Mouse (Mus musculus): Measurements from ENCODE around the gene Nsg2. TPM values are rescaled to one million over a fixed set of nuclear protein-coding genes. Genes with fewer than 3 reads are reported as not detected.
"Not testable (repeated sequence)": the region's sequence is repeated elsewhere in the genome, so short reads cannot be mapped to it uniquely, and the experiment has no call there.

Nsg2 gene
- 10 to 100 TPM; 65.0 to 90.0 TPM for polyA plus RNA-seq (2017; shearing (Covaris generic))

DNA sequence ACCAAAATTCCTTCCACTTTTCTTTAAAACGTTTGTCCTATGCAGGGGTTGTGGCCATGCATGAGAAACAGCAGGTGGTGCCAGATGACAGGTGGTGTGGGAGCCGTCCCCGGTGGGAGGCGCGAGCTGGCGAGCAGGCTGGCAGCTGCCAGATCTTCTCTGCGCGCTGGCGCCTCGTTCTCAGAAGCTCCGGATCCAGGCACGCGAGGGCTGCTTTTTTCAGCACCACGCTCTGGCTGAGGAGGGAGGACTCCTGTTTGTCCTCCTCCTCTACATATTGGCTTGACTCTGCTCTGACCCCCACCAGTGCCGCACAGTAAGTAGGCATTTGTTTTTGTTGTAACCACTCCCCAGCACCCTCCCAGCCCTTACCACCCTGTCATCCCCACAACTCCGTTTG is at the start of gene Nsg2:
Nsg2 (plus strand) TSS at position 183 of the 400 bp plus-strand sequence.
- ATAC-seq: peak; percentile 90

DNA sequence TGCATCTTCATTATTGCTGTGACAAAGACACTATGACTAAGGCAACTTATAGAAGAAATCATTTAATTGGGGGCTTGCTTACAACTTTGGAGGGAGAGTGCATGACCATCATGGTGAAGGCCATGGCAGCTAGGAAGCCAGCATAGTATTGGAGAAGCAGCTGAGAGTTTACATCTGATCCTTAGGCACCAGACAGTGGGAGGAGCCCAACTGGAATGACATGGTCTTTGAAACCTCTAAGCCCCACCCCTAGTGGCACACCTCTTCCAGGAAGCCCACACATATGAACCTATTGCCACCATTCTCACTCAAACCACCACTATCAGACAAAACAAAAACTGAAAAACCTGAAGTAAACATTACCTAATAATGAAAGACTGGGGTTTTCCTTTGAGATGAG is 40.2 kb upstream of the Nsg2 start:
- no peak for ATAC-seq

DNA sequence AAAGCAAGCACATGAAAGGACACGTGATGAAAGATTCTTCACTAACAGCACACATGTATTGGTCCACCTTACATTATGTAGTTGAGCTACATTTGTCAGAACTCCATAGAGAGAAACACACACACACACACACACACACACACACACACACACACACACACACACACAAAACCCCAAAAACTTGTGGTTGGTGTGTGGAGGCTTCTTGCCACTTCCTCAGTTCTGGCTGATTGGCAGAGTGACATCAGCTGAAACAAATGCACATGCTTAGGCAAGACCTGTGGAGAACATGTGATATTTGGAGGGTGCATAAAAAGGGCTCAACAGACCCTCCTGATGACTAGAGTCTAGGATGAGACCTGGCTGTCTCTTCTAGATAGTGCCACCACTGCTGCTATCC is 36.3 kb upstream of the Nsg2 start:
- no peak for ATAC-seq

DNA sequence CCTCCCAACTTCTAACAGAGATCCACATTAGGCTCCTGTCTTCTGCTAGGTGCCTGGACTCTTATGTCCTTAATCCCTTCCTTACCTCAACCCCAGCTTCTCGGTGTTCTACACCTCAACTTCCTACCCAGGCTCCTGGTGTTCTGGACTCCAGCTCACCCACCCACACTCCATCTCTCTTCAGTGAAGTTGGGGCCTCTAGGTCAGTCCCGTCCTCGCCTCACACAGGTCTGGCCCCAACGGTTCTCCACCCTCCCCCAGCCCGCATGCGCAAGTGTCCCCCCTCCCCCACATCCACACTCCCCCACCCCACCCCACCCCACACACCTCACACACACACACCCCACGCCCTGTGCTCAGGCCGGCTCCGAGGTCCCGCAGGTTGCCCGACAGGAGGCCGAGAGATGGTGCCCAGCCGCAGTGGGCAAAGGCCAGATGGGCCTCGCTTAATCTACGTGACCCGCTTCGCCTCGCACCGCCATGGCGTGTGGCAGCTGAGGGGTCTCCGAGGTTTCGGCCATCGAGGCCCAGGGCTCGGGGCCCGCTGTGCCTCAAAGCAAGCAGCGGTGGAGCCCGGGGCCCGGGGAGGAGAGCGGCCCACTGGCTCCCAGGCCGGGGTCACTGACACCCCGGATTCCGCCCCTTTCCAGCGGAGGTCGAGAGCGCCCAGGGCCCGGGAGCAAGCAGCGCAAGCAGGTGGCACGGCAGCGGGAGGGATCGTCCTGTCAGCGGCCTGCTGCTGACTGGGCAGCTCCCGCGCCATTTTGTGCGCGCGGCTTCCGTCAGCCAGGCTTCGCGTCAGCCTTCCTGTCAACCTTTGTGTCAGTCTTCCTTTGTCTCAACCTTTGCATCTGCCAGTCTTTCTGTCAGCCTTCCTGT is 34.8 kb upstream of the Nsg2 start, which contains the start of gene 4930524B15Rik:
4930524B15Rik (plus strand) TSS at position 337 of the 879 bp plus-strand sequence.
- ATAC-seq: no peak

DNA sequence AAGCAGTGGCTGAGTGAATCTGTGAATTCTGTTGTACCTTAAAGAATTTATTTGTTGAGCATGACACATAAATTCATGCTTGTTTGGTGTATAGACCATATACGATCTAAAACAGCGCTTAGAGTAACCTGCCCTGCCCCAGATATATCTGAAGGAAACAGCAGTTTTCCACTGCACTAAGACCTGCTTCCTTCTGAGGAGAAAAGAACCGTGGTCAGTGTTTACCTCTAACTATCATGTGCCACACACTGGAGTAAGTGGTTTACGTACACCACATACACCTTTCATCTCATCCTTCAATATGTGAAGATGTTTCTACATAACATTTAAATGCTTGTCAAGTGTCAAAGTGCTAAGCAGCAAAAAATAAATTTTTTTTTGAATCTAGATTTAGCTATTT is 26.1 kb upstream of the Nsg2 start:
- ATAC-seq: no peak

DNA sequence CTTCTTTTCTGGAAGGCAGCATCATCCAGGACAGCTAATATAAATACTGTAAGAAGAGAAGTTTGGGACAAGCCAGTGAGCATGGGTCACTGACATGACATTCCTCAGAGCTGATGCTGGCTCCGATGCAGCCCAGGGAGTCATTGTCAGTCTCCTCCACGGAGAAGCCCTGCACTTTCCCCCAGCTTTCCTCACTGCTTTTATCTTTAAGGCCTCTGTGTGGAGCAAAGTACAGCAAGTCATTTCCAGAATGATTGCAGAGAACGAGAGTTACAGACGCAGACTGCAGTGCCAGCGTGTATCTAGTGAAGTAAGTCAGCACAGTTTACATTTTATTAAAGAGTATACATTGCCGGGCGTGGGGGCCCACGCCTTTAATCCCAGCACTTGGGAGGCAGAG is 25.4 kb upstream of the Nsg2 start:
- ATAC-seq: no peak

DNA sequence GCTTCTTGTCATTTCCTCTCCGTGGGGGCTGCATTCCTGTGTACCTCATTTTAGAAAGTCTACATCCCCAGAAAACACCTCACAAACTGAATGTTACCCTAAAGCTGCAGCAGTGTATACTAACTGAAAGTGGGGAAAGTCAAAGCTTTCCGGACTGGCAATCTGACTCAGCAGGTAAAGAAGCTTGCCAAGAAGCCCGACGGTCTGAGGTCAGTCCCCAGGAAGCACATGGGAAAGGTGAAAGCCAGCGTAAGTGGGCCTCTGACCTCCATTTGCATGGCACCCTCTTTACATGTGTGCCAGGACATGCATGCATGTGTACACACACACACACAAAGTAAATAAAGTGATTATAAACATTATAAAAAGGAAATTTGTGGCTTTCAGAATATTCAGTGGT is 24.6 kb upstream of the Nsg2 start:
- no peak for ATAC-seq

DNA sequence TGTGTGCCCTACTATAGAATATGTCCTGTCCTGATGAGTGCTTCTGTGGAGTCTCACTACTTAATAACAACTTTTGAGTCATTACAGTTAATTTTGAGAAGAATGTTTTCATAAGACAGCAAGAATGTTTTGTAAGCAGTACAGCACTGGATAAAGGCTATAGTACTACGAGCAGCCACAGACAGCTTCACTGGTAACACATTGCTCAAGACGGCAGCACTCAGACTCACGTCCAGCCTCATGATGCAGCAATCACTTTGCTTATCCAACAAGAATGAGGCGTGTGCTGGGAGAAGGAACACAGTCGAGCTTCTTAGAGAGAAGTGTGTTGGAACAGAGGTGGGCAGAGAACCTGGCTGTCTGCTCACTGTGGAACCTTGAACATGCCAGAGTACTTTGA is 24.1 kb upstream of the Nsg2 start:
- ATAC-seq: no peak

DNA sequence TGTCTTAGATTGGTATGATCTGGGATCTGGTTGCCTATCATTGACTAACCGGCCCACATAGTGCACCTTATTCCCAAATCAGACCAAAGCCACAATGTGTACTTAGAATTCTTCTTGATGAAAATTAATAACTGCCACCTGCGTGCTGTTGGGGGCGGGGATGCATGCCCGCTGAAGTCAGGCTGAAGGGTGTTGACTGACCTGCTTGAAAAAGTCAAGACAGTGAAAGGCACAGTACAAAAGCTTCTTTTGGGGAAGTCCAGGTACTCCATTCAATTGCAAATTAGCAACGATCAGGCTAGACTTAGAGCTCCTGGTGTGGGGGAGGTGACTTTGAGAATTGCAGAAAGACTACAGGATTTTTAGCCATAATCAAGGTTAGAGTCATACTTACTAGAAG is 20.2 kb upstream of the Nsg2 start:
- not testable (repeated sequence) for ATAC-seq

DNA sequence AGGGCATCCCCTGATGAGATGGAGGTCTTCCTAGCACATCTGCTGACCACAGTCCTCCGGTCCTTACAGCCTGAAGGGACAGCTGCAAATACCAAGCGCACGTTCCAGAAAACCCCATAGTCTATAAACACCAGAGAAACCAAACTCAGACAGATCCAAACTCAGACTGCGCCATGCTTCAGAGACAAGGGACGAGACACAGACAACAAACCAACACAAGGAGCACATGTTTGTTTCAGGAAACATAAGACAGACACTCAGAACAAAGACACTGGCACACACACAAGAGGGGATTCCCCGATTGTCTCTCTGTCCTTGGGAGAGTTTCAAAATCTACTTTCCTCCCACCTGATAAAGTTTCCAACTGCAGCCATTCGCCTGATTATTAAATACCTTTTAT is 18.4 kb upstream of the Nsg2 start:
- ATAC-seq: no peak

DNA sequence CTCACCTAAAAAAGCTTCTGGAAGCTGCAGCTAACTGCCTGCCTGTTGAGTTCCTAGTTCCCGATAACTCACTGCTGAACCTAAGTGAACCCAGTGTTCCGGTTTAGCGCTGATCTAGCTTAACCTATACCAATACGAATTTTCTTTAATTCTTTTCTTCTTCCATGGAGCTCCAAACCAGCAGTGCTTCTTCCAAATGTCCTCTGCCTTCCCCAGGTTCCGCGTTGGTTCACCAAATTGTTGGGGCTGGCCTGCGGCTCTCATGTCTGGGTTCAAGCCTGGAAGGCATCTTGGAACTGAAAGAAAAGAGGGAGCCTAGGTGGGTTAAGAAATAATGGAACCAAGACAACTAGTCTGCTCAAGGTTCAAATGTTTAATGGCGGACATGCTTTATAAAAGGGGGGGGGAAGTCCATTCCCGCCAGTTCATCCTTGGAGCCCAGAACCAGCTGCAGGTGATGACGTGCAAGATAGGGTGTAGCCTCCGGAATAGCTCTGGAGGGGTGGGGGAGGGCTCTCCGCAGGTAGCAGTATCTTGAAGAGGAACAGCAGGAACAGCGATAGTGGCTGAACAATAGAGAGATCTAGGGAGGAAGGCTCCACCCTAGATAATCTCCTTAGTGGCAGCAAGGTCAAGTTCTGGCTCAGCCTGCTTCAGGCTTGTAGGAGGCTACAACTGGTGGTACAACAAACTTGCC is 17.9 kb upstream of the Nsg2 start:
- ATAC-seq: not testable (repeated sequence)

DNA sequence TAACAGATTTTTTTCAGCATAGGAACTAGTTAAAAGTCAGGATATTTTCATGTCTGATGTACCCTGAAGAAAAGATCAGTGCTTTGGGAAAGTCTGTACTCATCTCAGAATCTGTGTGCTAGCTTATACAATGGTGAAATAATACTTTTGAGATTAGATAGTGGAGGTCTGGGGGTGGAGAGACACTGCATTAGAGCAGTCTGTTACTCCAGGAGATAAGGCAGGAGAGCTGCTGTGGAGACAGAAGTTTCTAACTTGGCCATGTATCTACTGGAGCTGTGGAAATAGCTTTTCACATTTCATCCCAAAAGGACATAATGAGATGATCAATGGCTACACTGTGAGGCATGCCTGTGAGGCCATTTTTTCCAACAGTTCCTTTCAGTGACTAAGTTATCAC is 17.0 kb upstream of the Nsg2 start:
- ATAC-seq: no peak

DNA sequence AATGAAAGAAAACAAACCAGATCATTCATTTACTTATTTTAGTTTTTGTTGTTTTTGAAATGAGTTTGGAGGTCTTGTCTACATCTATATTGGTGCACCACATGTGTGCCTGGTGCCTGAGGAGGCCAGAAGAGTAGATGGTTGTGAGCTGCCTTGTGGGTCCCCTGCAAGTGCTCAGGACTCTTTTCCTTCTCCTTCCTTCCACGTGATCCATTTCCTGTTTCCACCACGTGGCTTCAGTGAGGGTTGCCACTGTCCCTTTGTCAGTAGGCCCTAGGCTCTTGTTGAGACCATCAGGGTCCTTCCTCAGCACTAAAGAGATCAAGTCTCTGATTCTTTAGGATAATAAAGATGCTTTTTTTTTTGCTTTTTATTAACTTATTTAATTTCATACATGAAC is 15.5 kb upstream of the Nsg2 start:
- no peak for ATAC-seq

DNA sequence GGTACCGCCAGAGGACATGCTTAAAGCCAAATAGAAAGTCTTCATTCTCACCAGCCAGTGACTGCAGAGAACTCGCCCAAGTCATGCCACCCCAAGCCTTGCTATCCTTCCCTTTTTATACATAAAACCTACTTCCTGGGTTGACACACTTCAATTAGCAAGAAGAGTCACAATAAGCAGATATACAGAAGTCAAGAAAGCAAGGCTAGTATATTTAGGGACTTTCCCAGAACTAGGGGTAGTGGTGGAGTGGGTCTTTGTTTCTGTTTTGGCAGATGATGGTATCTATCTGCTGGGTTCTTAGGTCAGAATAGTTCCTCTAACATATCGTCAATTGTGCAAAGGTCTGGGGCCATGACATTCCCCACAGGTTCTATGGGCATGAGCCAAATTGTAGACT is 7.7 kb upstream of the Nsg2 start:
- ATAC-seq: peak; percentile 75

DNA sequence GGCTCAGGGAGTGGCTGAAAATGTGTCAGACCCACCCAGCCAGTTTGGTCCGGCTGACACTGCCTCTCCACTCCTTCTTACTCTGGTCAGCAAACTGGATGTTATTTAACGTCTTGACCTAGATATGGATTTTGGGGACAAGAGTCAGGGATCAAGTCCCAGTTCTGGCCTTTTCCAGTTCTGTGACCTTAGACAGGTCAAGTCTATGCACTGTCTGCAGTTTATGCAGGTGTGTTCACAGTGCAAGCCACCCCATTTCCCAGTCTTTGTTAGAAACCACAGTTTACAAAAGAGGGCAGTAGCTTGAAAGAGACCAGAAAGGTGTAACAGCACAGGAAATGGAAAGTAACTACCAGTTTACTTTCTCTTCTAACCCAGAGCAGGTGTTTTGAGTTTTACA is 547 bp upstream of the Nsg2 start:
- peak; percentile 57 for ATAC-seq

DNA sequence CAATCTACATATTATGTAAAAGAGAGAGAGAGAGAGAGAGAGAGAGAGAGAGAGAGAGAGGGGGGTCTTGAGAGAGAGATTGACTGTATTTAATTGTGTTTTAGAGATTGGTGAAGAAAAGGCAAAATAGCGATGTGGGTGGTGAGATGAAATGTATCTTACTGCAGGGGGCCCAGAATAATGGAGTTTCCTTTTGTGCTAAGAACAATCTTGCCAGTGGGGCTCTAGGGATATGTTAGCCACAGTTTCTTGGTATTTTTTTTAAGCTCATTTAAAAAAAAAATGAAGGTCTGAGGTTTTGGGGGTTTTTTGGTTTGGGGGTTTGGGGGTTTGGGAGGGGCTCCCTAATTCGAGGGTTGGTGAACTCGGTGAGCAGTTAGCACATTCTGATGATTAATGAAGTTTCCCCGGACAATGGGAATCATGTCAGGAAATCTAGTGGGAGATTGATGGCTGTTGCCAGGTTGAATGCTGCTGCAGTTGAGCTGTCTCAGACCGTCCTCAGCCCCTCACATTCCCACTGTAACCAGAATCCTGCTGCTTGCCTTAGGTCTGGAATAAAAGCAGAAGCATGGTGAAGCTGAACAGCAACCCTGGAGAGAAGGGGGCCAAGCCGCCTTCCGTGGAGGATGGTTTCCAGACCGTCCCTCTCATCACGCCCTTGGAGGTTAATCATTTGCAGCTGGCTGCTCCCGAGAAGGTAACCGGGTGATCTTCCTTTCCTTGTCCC is 1.1 kb downstream of the Nsg2 start:
- no peak for ATAC-seq

DNA sequence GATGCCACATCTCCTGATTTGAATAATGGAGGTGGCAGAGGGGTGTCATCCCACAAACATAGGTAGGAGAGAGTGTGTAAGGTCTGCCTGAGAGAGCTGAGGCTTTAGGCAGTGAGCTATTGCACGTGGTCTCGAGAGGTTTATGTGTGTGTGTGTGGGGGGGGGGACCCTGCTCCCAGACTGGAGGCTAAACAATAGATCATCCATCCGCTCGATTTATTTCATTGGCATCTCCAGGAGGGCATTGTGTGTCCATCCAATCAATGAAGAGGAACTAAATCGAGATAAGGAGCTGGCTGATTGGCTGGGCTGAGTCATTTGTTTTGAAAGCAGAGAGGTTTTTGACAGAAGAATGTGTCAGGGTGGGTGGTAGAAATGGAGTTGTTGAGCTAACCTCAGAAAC is 2.4 kb downstream of the Nsg2 start:
- ATAC-seq: no peak

DNA sequence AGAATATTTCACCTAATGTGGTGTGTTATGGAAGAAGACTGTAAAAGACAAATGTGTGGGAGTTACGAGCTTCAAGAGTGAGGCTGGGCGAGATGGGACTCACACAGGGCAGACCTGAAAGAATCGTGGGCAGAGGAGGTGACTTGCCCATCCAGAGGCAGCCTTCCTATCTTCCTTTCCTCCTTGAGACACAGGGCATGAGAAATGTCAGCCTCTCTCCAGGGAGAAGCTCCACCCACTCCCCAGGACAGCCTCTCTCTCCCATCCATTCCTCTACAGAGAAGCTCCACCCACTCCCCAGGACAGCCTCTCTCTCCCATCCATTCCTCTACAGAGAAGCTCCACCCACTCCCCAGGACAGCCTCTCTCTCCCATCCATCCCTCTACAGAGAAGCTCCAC is 7.8 kb downstream of the Nsg2 start:
- not testable (repeated sequence) for ATAC-seq

DNA sequence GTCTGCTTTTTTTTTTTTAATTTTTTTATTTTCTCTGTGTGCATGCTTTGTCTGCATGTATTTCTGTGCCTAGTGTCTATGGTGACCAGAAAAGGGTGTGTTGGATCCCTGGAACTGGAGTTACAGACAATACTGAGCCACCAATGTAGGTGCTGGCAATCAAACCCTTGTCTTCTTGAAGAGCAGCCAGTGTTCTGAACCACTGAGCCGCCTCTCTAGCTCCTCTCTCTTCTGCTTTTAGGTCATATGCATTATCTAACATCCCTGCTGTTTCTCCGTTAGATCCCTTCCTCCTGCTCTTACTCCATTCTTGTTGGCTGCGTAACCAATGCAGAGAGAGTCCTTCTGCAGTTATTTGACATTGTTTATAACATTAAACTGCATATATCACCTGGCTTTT is 8.6 kb downstream of the Nsg2 start:
- ATAC-seq: no peak

DNA sequence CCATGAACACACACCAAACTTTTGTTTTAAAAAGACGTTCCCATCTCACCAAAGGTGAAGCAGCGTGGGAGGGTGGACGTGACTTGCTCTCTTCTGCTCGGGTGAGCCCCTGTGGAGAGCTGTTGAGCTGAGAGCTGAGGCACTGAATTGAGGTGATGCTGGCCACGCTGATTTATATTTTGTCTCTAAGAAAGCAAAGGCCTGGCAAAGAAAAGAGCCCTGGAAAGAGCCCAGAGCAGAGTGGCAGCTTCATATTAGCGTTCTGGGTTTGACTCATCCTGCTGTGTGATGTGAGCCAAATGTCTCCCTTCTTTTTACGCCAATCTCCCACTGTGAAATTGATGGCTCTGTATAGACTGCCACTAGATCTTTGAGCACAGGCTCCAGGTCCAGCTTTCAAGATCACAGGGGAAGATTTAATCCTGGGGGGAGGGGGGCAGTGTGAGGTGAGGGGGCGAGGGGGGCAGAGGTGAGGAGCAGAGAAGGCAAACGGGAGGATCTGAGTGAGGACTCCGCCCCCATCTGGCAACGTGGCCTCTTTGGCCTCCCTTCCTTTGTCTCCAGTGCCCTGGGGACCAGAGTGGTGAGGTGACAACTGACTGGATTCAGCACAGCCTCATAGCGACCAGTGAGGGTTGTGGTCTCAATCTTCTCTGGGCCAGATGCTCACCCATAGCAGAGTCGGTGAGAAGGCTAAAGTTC is 9.8 kb downstream of the Nsg2 start:
- ATAC-seq: peak; percentile 3

DNA sequence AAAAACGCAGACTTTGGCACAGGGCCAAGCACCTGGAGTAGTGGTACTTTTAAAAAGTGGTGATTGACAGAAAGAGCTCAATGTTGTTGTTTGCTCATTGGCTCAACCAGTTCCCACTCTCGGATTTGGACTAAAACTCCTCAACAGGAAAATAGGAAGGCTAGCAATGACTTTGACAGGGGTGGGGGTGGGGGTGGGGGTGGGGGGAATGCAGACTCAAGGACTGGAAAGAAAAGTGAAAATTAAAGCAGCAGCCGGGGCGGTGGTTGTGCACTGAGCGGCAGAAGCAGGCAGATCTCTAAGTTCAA is 10.4 kb downstream of the Nsg2 start:
- no peak for ATAC-seq

DNA sequence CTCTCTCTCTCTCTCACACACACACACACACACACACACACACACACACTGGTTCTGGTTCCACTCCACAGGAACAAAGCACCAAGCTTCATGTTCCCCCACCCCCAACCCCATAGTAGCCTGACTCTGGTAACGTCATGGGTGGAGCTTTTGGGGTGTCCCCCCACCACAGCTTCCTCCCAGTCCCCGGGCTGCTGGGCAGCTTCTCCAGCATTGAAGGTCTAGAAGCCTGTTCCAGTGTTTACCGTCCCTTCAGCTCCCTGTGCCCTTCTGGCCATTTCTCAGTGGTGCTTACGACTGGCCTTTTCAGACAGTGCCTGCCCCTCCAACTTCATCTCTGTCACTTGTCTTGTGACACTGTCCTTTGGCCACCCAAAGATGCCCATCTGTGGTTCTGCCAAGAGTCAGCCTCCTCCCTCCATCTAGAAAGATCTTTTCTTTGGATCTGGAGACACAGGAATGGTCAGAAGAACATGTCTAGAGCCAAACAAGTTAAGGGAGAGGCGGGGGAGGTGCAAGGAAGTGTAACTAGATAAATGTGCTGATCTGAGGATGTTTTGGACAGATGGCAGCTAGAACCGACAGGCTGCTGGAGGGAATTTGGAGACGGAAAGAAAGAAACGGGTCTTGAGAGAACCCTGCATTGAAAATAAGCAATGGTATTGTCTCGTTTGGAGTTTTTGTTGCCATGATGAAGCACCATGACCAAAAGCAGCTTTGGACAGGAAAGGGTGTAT is 11.8 kb downstream of the Nsg2 start:
- ATAC-seq: peak; percentile 65

Measured in activated CD4-positive, CD25-positive, alpha-beta regulatory T cell, adult 4 months (primary cell).